Mouse (Mus musculus) telencephalon, adult 2 months (tissue): ENCODE data around the gene Gatd1.
"Not testable (repeated sequence)": the region's sequence is repeated elsewhere in the genome, so short reads cannot be mapped to it uniquely, and the experiment has no call there.

Experiments
- DNase-seq: peaks from one replicate; pipeline ENCODE4 v3.0.0-alpha.2; 2011; ENCODE audit warnings: low read depth, low spot score

The Gatd1 gene

DNA sequence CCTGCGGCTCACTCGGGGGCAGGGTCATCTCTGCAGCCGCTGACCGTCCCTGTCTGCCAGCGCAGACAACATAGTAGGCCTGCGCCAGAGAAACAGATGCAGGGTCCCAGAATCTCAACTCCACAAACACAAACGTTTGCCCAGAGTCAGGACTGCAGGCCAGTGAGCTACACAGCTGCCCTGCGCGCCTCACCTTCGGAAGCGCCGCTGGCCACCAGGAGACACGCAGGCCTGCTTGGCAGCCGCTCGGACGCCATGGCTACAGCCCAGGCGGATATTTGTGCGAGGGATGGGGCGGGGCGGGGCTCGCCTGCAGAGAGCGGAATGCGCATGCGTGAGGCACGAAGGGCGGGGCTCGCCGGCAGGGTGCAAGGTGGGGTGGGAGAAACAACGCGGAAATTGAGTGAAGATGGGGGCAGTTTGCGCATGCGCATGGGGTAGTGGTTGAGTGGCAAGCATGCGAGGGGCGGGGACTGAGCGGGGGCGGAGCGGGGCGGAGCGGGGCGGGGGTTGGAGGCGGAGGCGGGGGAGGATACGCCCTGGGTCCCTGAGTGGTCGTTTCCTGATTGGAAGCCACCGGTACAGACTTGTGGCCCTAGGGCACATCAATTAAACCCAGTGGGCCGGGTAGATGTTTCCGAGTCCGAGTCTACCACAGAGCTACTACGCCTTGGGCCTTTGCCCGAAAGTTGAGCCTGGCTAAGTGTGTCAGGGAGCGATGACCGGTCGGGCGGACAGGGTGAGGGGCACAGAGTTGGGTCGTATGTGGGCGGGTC, at the start of gene Gatd1:
Gene Gatd1 (minus strand): TSS at position 328 of the 776 bp plus-strand sequence.
- DNase-seq: peak; percentile 97

DNA sequence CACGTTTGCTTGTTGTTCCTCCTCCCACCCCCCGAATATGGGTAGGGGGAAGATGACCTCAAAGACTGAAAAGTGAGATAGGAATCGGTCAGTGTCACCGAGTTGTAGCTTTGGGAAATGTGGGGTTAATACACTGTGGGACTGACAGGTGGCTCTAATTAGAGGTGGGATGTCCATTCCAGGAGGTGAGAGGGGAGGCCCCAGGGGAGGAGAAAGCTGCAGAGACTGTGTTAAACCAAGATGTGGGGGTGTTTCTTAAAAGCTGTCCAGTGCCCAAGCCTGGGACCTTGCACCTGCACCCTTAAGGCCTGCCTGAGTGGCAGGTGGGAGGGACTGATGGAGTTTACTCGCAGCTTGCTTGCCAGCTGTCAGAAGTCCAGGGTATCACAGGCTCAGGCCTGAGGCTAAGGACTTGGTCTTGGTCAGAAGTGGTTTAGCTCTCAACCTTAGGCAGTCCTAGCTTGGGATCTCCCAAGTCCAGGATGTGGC, 48.4 kb upstream of the Gatd1 start:
- DNase-seq: no peak

- no peak for DNase-seq
Observed at GRCm38 (mm10) chr7:141461521-141462332, 47.8 kb upstream of the Gatd1 start.

- DNase-seq: no peak
Observed at GRCm38 (mm10) chr7:141460391-141461113, 46.6 kb upstream of the Gatd1 start, which contains the start of gene Cracr2b. Gene Cracr2b, plus strand, starts transcription at chr7:141461094.

- no peak for DNase-seq
Observed at GRCm38 (mm10) chr7:141460001-141460390, 46.1 kb upstream of the Gatd1 start.

- DNase-seq: no peak
Observed at GRCm38 (mm10) chr7:141459301-141459711, 45.4 kb upstream of the Gatd1 start.

GRCm38 (mm10) chr7:141458661-141459060, 44.7 kb upstream of the Gatd1 start:
- no peak for DNase-seq

DNA sequence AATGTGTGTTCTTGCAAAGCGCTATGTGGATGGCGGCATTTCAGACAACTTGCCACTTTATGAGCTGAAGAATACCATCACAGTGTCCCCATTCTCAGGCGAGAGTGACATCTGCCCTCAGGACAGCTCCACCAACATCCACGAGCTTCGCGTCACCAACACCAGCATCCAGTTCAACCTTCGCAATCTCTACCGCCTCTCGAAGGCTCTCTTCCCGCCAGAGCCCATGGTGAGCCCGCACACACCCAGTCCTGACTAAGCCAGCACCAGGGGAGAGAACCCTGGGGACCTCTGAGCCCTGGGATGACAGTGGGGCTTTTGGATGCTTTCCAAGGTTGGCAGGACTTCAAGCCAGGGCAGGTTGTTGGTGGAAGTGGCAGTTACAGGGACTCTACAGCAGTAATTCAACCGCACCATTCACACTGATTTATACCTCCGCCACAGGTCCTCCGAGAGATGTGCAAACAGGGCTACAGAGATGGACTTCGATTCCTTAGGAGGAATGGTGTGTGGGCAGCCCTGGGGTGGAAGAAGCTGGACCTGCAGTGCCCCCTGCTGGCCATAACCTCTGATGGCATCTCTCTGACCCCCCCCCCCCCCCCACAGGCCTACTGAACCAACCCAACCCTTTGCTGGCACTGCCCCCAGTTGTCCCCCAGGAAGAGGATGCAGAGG, 44.2 kb upstream of the Gatd1 start:
- DNase-seq: no peak

DNA sequence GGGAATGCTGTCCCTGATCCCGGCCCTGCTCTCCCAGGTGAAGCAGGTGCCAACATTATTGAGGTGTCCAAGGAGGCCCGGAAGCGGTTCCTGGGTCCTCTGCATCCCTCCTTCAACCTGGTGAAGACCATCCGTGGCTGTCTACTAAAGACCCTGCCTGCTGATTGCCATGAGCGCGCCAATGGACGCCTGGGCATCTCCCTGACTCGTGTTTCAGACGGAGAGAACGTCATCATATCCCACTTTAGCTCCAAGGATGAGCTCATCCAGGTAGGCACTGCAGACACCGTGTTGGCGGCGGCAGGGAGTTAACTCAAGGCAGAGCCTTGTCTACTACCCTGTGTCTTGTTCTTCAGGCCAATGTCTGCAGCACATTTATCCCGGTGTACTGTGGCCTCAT, 43.3 kb upstream of the Gatd1 start:
- DNase-seq: no peak

DNA sequence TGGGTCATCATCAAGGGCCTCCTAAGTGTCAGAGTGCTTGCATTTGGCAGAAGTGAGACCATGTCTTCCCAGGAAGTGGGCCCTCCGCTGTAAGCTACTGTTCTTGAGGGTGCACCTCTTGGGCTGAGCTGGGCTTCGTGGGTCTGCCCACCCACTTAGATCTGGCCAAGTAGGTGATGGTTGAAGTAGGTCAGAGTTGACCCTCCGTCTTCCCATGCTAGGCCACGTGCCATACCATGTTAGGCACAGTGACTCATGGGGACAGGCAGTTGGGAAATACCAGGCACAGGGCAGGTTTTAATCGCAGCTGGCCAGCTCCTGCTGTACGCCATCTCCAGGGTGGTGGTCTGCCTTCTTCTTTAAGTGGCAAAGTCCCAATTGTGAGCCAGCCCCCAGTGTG, 42.8 kb upstream of the Gatd1 start:
- DNase-seq: no peak

- DNase-seq: no peak
Observed at GRCm38 (mm10) chr7:141455610-141456314, 41.8 kb upstream of the Gatd1 start.

GRCm38 (mm10) chr7:141454967-141455551, 41.1 kb upstream of the Gatd1 start, which contains the start of gene Pnpla2:
Gene Pnpla2, plus strand, starts transcription at chr7:141455198.
- peak; percentile 80 for DNase-seq

- no peak for DNase-seq
Observed at GRCm38 (mm10) chr7:141453636-141454035, 39.7 kb upstream of the Gatd1 start.

- DNase-seq: no peak
Observed at GRCm38 (mm10) chr7:141451928-141452327, 38.0 kb upstream of the Gatd1 start.

- peak; percentile 97 for DNase-seq
Observed at GRCm38 (mm10) chr7:141447110-141447991, 33.4 kb upstream of the Gatd1 start, which contains the start of gene Rplp2. Gene Rplp2, plus strand, starts transcription at chr7:141447370.

- not testable (repeated sequence) for DNase-seq
Observed at GRCm38 (mm10) chr7:141446374-141446773, 32.4 kb upstream of the Gatd1 start.

GRCm38 (mm10) chr7:141443828-141444237, 29.9 kb upstream of the Gatd1 start, which contains the start of gene Pidd1:
Gene Pidd1, minus strand, starts transcription at chr7:141444025.
- DNase-seq: no peak

GRCm38 (mm10) chr7:141443081-141443821, 29.3 kb upstream of the Gatd1 start:
- no peak for DNase-seq
